Mouse (Mus musculus) MEL (cell line): ENCODE measurements at regions not wholly inside any gene's neighbourhood (a gene's known extent, or its start where the extent isn't known, plus 50 kb on each side); places are given as distances from the start of the nearest gene placed in this dataset.

Source experiments
- DNase-seq: peaks from one replicate; pipeline ENCODE4 v3.0.0; 2011; ENCODE audit warnings: low read depth, low spot score
- H3K27ac ChIP-seq: 2 replicates; pipeline ENCODE4 v1.5.1; 2012; ENCODE audit warnings: low read depth, mild to moderate bottlenecking, control low read depth, low read length, moderate library complexity; ENCODE audit not compliant: control insufficient read depth
- H3K27me3 ChIP-seq, 2 experiments: fragments of 150-350 bp in 1 of 2; sonication (generic) in 1 of 2; 2 replicates each; pipeline ENCODE4 v1.6.1; 2012; ENCODE audit warnings: low read length in 2 of 2, mild to moderate bottlenecking in 2 of 2, improper control_type of control experiment in 1 of 2, moderate library complexity in 1 of 2; ENCODE audit not compliant: insufficient read depth in 2 of 2, control insufficient read depth in 1 of 2
- H3K36me3 ChIP-seq, 2 experiments: 2 replicates each; pipeline ENCODE4 v1.6.1; 2012 to 2014; ENCODE audit warnings: low read length in 2 of 2, improper control_type of control experiment in 1 of 2, inconsistent platforms in 1 of 2, mild to moderate bottlenecking in 1 of 2; ENCODE audit not compliant: insufficient read depth in 2 of 2, control insufficient read depth in 1 of 2
- H3K4me1 ChIP-seq, 2 experiments: fragments of 150-350 bp in 1 of 2; sonication (generic) in 1 of 2; 2 replicates each; pipeline ENCODE4 v1.6.1; 2012; ENCODE audit warnings: low read length in 2 of 2, improper control_type of control experiment in 1 of 2, mild to moderate bottlenecking in 1 of 2; ENCODE audit not compliant: insufficient read depth in 2 of 2, control insufficient read depth in 1 of 2
- H3K4me3 ChIP-seq, 2 experiments: fragments of 150-350 bp in 1 of 2; sonication (generic) in 1 of 2; 2 replicates each; pipeline ENCODE4 v1.5.1; 2012; ENCODE audit warnings: low read depth in 2 of 2, low read length in 2 of 2, mild to moderate bottlenecking in 2 of 2, moderate library complexity in 2 of 2, control low read depth in 1 of 2, improper control_type of control experiment in 1 of 2; ENCODE audit not compliant: control insufficient read depth in 1 of 2, insufficient read depth in 1 of 2
- H3K79me2 ChIP-seq: 2 replicates; pipeline ENCODE4 v1.6.1; 2012; ENCODE audit warnings: mild to moderate bottlenecking, low read length, moderate library complexity; ENCODE audit not compliant: control insufficient read depth, poor library complexity, insufficient read depth
- H3K9ac ChIP-seq: 2 replicates; pipeline ENCODE4 v1.6.1; 2012; ENCODE audit warnings: low read depth, mild to moderate bottlenecking, control low read depth, low read length, moderate library complexity; ENCODE audit not compliant: control insufficient read depth, poor library complexity, severe bottlenecking
- H3K9me3 ChIP-seq: fragments of 150-350 bp; sonication (generic); replicated peaks from 2 replicates; pipeline ENCODE4 v1.6.1; 2012; ENCODE audit warnings: mild to moderate bottlenecking, low read length, improper control_type of control experiment, moderate library complexity; ENCODE audit not compliant: insufficient read depth
- CHD1 ChIP-seq: IDR thresholded peaks from 2 replicates; pipeline ENCODE4 v1.6.1; 2012; ENCODE audit warnings: low read depth, mild to moderate bottlenecking, inconsistent platforms, low read length, improper control_type of control experiment
- CHD2 ChIP-seq: IDR thresholded peaks from 2 replicates; pipeline ENCODE4 v1.6.1; 2011; ENCODE audit warnings: low read length, improper control_type of control experiment
- CTCF ChIP-seq, 3 experiments: IDR thresholded peaks in 2 of 3; conservative IDR thresholded peaks in 1 of 3; 2 replicates each; pipeline ENCODE4 v1.5.1; 2011 to 2012; ENCODE audit warnings: low read length in 3 of 3, low read depth in 2 of 3, mild to moderate bottlenecking in 2 of 3, improper control_type of control experiment in 1 of 3, inconsistent platforms in 1 of 3, mixed read lengths in 1 of 3, moderate library complexity in 1 of 3; ENCODE audit not compliant: control insufficient read depth in 1 of 3, insufficient read depth in 1 of 3, poor library complexity in 1 of 3, severe bottlenecking in 1 of 3
- EP300 ChIP-seq, 2 experiments: IDR thresholded peaks; 2 replicates each; pipeline ENCODE4 v1.6.1; 2011; ENCODE audit warnings: improper control_type of control experiment in 2 of 2, low read length in 2 of 2, low read depth in 1 of 2, mild to moderate bottlenecking in 1 of 2
- GABPA ChIP-seq: IDR thresholded peaks from 2 replicates; pipeline ENCODE4 v1.6.1; 2012; ENCODE audit warnings: low read depth, mild to moderate bottlenecking, inconsistent platforms, low read length, improper control_type of control experiment, moderate library complexity
- GATA1 ChIP-seq: IDR thresholded peaks from 2 replicates; pipeline ENCODE4 v1.6.1; 2011; ENCODE audit warnings: low read depth, low read length, improper control_type of control experiment
- HCFC1 ChIP-seq: IDR thresholded peaks from 2 replicates; pipeline ENCODE4 v1.6.1; 2012; ENCODE audit warnings: low read depth, mild to moderate bottlenecking, inconsistent platforms, low read length, improper control_type of control experiment, moderate library complexity
- JUND ChIP-seq: IDR thresholded peaks from 2 replicates; pipeline ENCODE4 v1.6.1; 2011; ENCODE audit warnings: low read depth, mild to moderate bottlenecking, improper control_type of control experiment, low read length
- KAT2A ChIP-seq: conservative IDR thresholded peaks from 2 replicates; pipeline ENCODE4 v1.6.1; 2012; ENCODE audit warnings: low read depth, low read length, improper control_type of control experiment, inconsistent platforms
- MAFK ChIP-seq: IDR thresholded peaks from 2 replicates; pipeline ENCODE4 v1.6.1; 2011; ENCODE audit warnings: low read depth, mild to moderate bottlenecking, low read length, improper control_type of control experiment, borderline replicate concordance
- MAX ChIP-seq: IDR thresholded peaks from 2 replicates; pipeline ENCODE4 v1.6.1; 2011; ENCODE audit warnings: low read length, improper control_type of control experiment
- MAZ ChIP-seq: IDR thresholded peaks from 2 replicates; pipeline ENCODE4 v1.6.1; 2012; ENCODE audit warnings: low read depth, mild to moderate bottlenecking, inconsistent platforms, low read length, improper control_type of control experiment
- MEF2A ChIP-seq: IDR thresholded peaks from 2 replicates; pipeline ENCODE4 v1.6.1; 2014; ENCODE audit warnings: low read depth, mild to moderate bottlenecking, inconsistent platforms, low read length, improper control_type of control experiment; ENCODE audit not compliant: poor library complexity, insufficient replicate concordance, severe bottlenecking; ENCODE audit errors: extremely low read depth
- MXI1 ChIP-seq: IDR thresholded peaks from 2 replicates; pipeline ENCODE4 v1.6.1; 2011; ENCODE audit warnings: mild to moderate bottlenecking, low read depth, low read length, improper control_type of control experiment
- MYC ChIP-seq: IDR thresholded peaks from 2 replicates; pipeline ENCODE4 v1.6.1; 2011; ENCODE audit warnings: low read depth, mild to moderate bottlenecking, low read length, improper control_type of control experiment, moderate library complexity
- NELFE ChIP-seq: IDR thresholded peaks from 2 replicates; pipeline ENCODE4 v1.6.1; 2011; ENCODE audit warnings: low read depth, low read length, improper control_type of control experiment
- POLR2A ChIP-seq, 2 experiments: IDR thresholded peaks; 2 replicates each; pipeline ENCODE4 v1.6.1; 2011 to 2012; ENCODE audit warnings: low read length in 2 of 2, mild to moderate bottlenecking in 2 of 2, control low read depth in 1 of 2, improper control_type of control experiment in 1 of 2, low read depth in 1 of 2, moderate library complexity in 1 of 2; ENCODE audit not compliant: control insufficient read depth in 1 of 2, insufficient read depth in 1 of 2, poor library complexity in 1 of 2
- POLR2AphosphoS2 ChIP-seq: IDR thresholded peaks from 2 replicates; pipeline ENCODE4 v1.6.1; 2011; ENCODE audit warnings: low read length, improper control_type of control experiment
- POLR2AphosphoS5 ChIP-seq: IDR thresholded peaks from 2 replicates; pipeline ENCODE4 v1.6.1; 2012; ENCODE audit warnings: low read depth, borderline replicate concordance, mild to moderate bottlenecking, inconsistent platforms, low read length, moderate library complexity, mixed read lengths
- RAD21 ChIP-seq: IDR thresholded peaks from 2 replicates; pipeline ENCODE4 v1.6.1; 2011; ENCODE audit warnings: mild to moderate bottlenecking, low read depth, low read length, improper control_type of control experiment
- RCOR1 ChIP-seq: IDR thresholded peaks from 2 replicates; pipeline ENCODE4 v1.6.1; 2012; ENCODE audit warnings: low read depth, mild to moderate bottlenecking, inconsistent platforms, low read length, improper control_type of control experiment
- SIN3A ChIP-seq: IDR thresholded peaks from 2 replicates; pipeline ENCODE4 v1.6.1; 2012; ENCODE audit warnings: low read length, improper control_type of control experiment, inconsistent platforms
- SMC3 ChIP-seq: IDR thresholded peaks from 2 replicates; pipeline ENCODE4 v1.6.1; 2011; ENCODE audit warnings: low read depth, low read length, improper control_type of control experiment
- TAL1 ChIP-seq: IDR thresholded peaks from 2 replicates; pipeline ENCODE4 v1.6.1; 2012; ENCODE audit warnings: mild to moderate bottlenecking, inconsistent platforms, low read length, moderate library complexity, mixed read lengths
- USF1 ChIP-seq: IDR thresholded peaks from 2 replicates; pipeline ENCODE4 v1.6.1; 2014; ENCODE audit warnings: low read depth, mild to moderate bottlenecking, inconsistent platforms, low read length, improper control_type of control experiment, moderate library complexity
- USF2 ChIP-seq, 2 experiments: IDR thresholded peaks; 2 replicates each; pipeline ENCODE4 v1.6.1; 2011 to 2012; ENCODE audit warnings: improper control_type of control experiment in 2 of 2, low read length in 2 of 2, borderline replicate concordance in 1 of 2, inconsistent platforms in 1 of 2, low read depth in 1 of 2, mild to moderate bottlenecking in 1 of 2; ENCODE audit not compliant: insufficient read depth in 1 of 2
- ZC3H11A ChIP-seq: IDR thresholded peaks from 2 replicates; pipeline ENCODE4 v1.6.1; 2012; ENCODE audit warnings: low read depth, mild to moderate bottlenecking, inconsistent platforms, low read length, improper control_type of control experiment
- ZKSCAN1 ChIP-seq: IDR thresholded peaks from 2 replicates; pipeline ENCODE4 v1.6.1; 2012; ENCODE audit warnings: low read depth, mild to moderate bottlenecking, inconsistent platforms, low read length, improper control_type of control experiment, moderate library complexity
- ZMIZ1 ChIP-seq: IDR thresholded peaks from 2 replicates; pipeline ENCODE4 v1.6.1; 2012; ENCODE audit warnings: low read depth, mild to moderate bottlenecking, inconsistent platforms, low read length, improper control_type of control experiment, moderate library complexity
- ZNF384 ChIP-seq: IDR thresholded peaks from 2 replicates; pipeline ENCODE4 v1.6.1; 2012; ENCODE audit warnings: low read depth, mild to moderate bottlenecking, inconsistent platforms, low read length, improper control_type of control experiment

DNA sequence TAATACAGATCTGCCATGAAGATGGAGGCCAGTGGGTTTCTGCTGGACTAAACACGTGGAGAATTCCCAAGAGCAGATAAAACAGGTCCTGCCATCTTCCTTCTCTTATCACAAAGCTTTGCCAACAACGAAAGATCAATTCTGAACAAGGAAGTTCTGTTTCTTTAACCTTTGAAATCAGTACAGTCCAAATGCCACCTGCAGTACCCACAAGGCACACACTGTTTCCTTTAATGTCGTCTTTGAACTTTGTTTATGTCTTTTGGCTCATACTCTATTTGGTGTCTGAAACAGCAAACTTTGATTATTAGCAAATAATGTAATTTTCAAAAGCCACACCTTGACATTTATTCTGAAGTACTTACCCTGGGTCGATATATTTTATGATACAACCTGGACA, 536.5 kb downstream of the Bckdhb start:
- H3K79me2 ChIP-seq: no peaks in the 10 kb centered on the region
- H3K9ac ChIP-seq: no peak overlapping the region
- no peaks in the 10 kb centered on the region for H3K4me1 ChIP-seq
- no peaks in the 10 kb centered on the region for H3K27me3 ChIP-seq
- H3K9me3 ChIP-seq: no peaks in the 10 kb centered on the region
- TF ChIP-seq POLR2AphosphoS2: no peak
- no peak overlapping the region for H3K4me3 ChIP-seq
- H3K36me3 ChIP-seq: no peaks in the 10 kb centered on the region
- no peak for DNase-seq
- no peak overlapping the region for H3K27ac ChIP-seq

DNA sequence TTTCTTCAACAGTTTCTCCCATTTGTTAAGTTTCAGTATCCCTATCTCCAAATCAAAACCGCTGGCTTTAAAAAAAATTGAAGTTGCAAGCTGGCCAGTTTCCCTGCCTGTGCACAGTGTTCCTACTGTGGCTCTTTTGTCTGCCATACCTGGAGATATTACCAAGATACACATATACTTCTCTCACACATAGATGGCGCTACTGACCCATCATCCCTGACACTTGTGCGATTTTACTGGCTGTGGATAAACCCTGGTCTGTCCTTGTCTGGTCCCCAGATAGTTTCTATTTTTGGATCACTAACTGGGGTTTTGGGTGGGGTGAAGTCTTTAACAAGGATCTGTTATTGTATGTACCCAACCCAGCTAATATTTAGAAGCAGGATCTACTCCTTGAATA, 541.8 kb downstream of the Bckdhb start:
- peak; percentile 37 for DNase-seq
- H3K36me3 ChIP-seq: no peaks in the 10 kb centered on the region
- TF ChIP-seq JUND: no peak
- TF ChIP-seq ZC3H11A: peak; percentile 30; the same call in 1 of the 2 replicates
- TF ChIP-seq MXI1: no peak
- no peak for TF ChIP-seq MAFK
- TF ChIP-seq POLR2AphosphoS2: no peak
- TF ChIP-seq ZKSCAN1: no peak
- TF ChIP-seq CTCF (IDR thresholded peaks at IDR 0.05 in 2 of 3, conservative IDR thresholded peaks at IDR 0.05 in 1 of 3; ENCODE audit: control insufficient read depth in 1 of 3, insufficient read depth in 1 of 3, low read depth in 2 of 3, low read length in 3 of 3, poor library complexity in 1 of 3, severe bottlenecking in 1 of 3): peak in 2 of 3 experiments; percentile 32 to 50; a peak in 4 of 6 replicates
- TF ChIP-seq KAT2A: no peak
- no peak for TF ChIP-seq GATA1
- TF ChIP-seq CHD1: no peak
- TF ChIP-seq ZMIZ1: no peak
- TF ChIP-seq EP300 (IDR thresholded peaks at IDR 0.05; ENCODE audit: low read depth in 1 of 2, low read length in 2 of 2): no peak
- TF ChIP-seq NELFE: no peak
- TF ChIP-seq USF2 (IDR thresholded peaks at IDR 0.05; ENCODE audit: borderline replicate concordance in 1 of 2, insufficient read depth in 1 of 2, low read depth in 1 of 2, low read length in 2 of 2): no peak
- peak; percentile 45 for TF ChIP-seq SMC3
- TF ChIP-seq MEF2A: no peak
- TF ChIP-seq POLR2AphosphoS5: no peak
- no peak for TF ChIP-seq POLR2A (IDR thresholded peaks at IDR 0.05; ENCODE audit: control insufficient read depth in 1 of 2, insufficient read depth in 1 of 2, low read depth in 1 of 2, low read length in 2 of 2, poor library complexity in 1 of 2)
- no peak for TF ChIP-seq TAL1
- TF ChIP-seq SIN3A: no peak
- no peak for TF ChIP-seq USF1
- no peak for TF ChIP-seq MAX
- TF ChIP-seq CHD2: no peak
- no peak for TF ChIP-seq HCFC1
- TF ChIP-seq MYC: no peak
- no peak for TF ChIP-seq GABPA
- TF ChIP-seq RAD21: peak; percentile 56
- no peak for TF ChIP-seq ZNF384
- TF ChIP-seq RCOR1: no peak
- no peak for TF ChIP-seq MAZ

More for the DNA sequence above, 541.8 kb downstream of the Bckdhb start:
- no peak overlapping the region for H3K27ac ChIP-seq
- no peaks in the 10 kb centered on the region for H3K79me2 ChIP-seq
- H3K4me1 ChIP-seq: no peaks in the 10 kb centered on the region
- H3K9me3 ChIP-seq: no peaks in the 10 kb centered on the region
- no peak overlapping the region for H3K9ac ChIP-seq
- H3K4me3 ChIP-seq: no peak overlapping the region
- no peaks in the 10 kb centered on the region for H3K27me3 ChIP-seq
